Mouse (Mus musculus) lung, postnatal 0 days (tissue): ENCODE measurements around the gene 4921504E06Rik. TPM values are rescaled to one million over a fixed set of nuclear protein-coding genes. Genes with fewer than 3 reads are reported as not detected.

Experiments
- ATAC-seq: fragments of 200-750 bp; cut with Nextera tagmentation; 2 replicates; pipeline ENCODE4 v1.8.0; 2017; ENCODE audit warnings: moderate library complexity
- DNase-seq: peaks from one replicate; pipeline ENCODE4 v3.0.0-alpha.2; 2016; ENCODE audit warnings: low spot score
- H3K27ac ChIP-seq: fragments of 300-500 bp; sonication (generic); 2 replicates; pipeline ENCODE4 v1.5.1; 2014; ENCODE audit warnings: antibody characterized with exemption, mild to moderate bottlenecking, low read length, mixed read lengths
- H3K27me3 ChIP-seq: fragments of 300-500 bp; sonication (generic); replicated peaks from 2 replicates; pipeline ENCODE4 v1.6.1; 2014; ENCODE audit warnings: low read length, mixed read lengths; ENCODE audit not compliant: insufficient read depth
- H3K36me3 ChIP-seq: fragments of 300-500 bp; sonication (generic); 2 replicates; pipeline ENCODE4 v1.6.1; 2014; ENCODE audit warnings: low read length, mixed read lengths; ENCODE audit not compliant: insufficient read depth
- H3K4me1 ChIP-seq: fragments of 300-500 bp; sonication (generic); 2 replicates; pipeline ENCODE4 v1.6.1; 2014; ENCODE audit warnings: antibody characterized with exemption, low read depth, low read length, mixed read lengths; ENCODE audit not compliant: insufficient read depth
- H3K4me2 ChIP-seq: fragments of 300-500 bp; sonication (generic); replicated peaks from 2 replicates; pipeline ENCODE4 v1.6.1; 2014; ENCODE audit warnings: low read depth, mild to moderate bottlenecking, low read length, moderate library complexity, mixed read lengths
- H3K4me3 ChIP-seq: fragments of 300-500 bp; sonication (generic); 2 replicates; pipeline ENCODE4 v1.5.1; 2014; ENCODE audit warnings: low read depth, low read length
- H3K9ac ChIP-seq: fragments of 300-500 bp; sonication (generic); replicated peaks from 2 replicates; pipeline ENCODE4 v1.6.1; 2014; ENCODE audit warnings: low read depth, mild to moderate bottlenecking
- H3K9me3 ChIP-seq: fragments of 300-500 bp; sonication (generic); 2 replicates; pipeline ENCODE4 v1.6.1; 2016; ENCODE audit warnings: low read length, mixed read lengths
- CTCF ChIP-seq: IDR thresholded peaks from 2 replicates; pipeline ENCODE4 v1.5.1; 2016; ENCODE audit warnings: antibody characterized with exemption, mild to moderate bottlenecking
- EP300 ChIP-seq: IDR thresholded peaks from 2 replicates; pipeline ENCODE4 v1.6.1; 2016; ENCODE audit warnings: antibody characterized with exemption, mild to moderate bottlenecking, control low read depth
- whole genome bisulfite sequencing: fragments of 180-500 bp; shearing (Covaris S2); extraction: QIAGEN DNeasy Blood & Tissue Kit; methylation state at CpG from one replicate; pipeline ENCODE4 v1.1.7; 2014; 5-methylcytosine and 5-hydroxymethylcytosine counted together
- polyA plus RNA-seq: library from polyadenylated mRNA; unstranded; fragments of >200 nt; fragmentation: Nextera tagmentation; extraction: Ambion mirVana; gene quantifications from 2 replicates; pipeline ENCODE4 v1.2.1, GENCODE M21; 2015

Gene 4921504E06Rik
- polyA plus RNA-seq, 1 experiment from 2014 or later, result 0.13 TPM

DNA sequence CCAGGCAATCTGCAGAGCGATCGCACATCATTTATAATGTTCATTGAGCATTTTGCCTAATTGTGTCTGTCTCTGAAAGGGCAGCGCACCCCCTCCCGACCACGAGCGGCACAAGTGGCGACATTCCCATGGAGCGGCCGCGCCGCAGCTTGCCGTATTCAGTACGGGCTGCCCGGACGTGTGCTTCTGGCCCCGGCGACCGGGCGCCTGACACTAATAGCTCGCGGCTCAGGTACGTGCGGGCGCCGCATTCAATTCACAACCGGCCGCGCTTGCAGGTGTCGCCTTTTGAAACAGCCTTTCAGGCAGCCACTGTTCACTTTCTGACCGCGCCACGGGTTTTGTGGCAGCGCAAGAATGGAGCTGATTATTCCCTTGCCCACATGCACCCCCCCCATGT is 123.0 kb downstream of the 4921504E06Rik start:
- no peaks in the 10 kb centered on the region for H3K9me3 ChIP-seq
- H3K4me3 ChIP-seq, result no peak overlapping the region
- under 1% methylated on average over 33 of the region's 33 CpGs for WGBS
- H3K9ac ChIP-seq, result no peak overlapping the region
- DNase-seq (no peak), ATAC-seq (no peak)
- no peaks in the 10 kb centered on the region for H3K4me1 ChIP-seq
- peaks cover 41% of the 10 kb centered on the region for H3K27me3 ChIP-seq
- H3K27ac ChIP-seq, result no peak overlapping the region
- H3K4me2 ChIP-seq, result no peak overlapping the region
- TF ChIP-seq CTCF (no peak), EP300 (no peak)
- no peaks in the 10 kb centered on the region for H3K36me3 ChIP-seq

GRCm38 (mm10) chr2:19429691-19430690 is 123.7 kb downstream of the 4921504E06Rik start:
- ATAC-seq (no peak), DNase-seq (no peak)
- H3K9ac ChIP-seq, result no peak overlapping the region
- no peak overlapping the region for H3K27ac ChIP-seq
- 5% methylated on average over 31 of the region's 31 CpGs for whole genome bisulfite sequencing
- H3K4me1 ChIP-seq, result no peaks in the 10 kb centered on the region
- H3K9me3 ChIP-seq, result no peaks in the 10 kb centered on the region
- H3K4me2 ChIP-seq, result no peak overlapping the region
- no peaks in the 10 kb centered on the region for H3K36me3 ChIP-seq
- H3K27me3 ChIP-seq, result peaks cover 39% of the 10 kb centered on the region
- TF ChIP-seq CTCF (no peak), EP300 (no peak)
- H3K4me3 ChIP-seq, result no peak overlapping the region

DNA sequence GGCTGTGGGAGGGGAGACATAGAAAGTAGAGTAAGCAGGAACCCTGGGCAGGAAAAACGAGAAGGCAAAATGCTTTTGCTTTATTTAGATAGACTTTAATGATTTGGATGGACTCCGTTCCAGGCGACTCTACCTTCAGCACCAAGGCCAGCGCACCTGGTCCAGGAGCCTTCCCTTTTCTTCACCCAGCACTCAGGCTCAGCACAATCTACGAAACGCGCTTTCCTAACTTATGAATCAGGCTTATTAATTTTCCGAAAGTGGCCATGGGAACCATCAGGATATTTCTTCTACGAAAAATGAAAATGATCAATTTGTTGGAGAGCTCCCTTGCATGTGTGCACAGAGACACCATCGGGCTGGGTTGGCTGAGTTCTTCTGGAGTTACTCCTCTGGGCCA is 124.7 kb downstream of the 4921504E06Rik start:
- H3K27ac ChIP-seq, result no peak overlapping the region
- H3K4me3 ChIP-seq, result no peak overlapping the region
- TF ChIP-seq CTCF (no peak), EP300 (no peak)
- no peaks in the 10 kb centered on the region for H3K4me1 ChIP-seq
- 4% methylated on average over 10 of the region's 10 CpGs for WGBS
- DNase-seq (peak; percentile 72), ATAC-seq (no peak)
- no peak overlapping the region for H3K4me2 ChIP-seq
- H3K36me3 ChIP-seq, result no peaks in the 10 kb centered on the region
- H3K9me3 ChIP-seq, result no peaks in the 10 kb centered on the region
- peaks cover 37% of the 10 kb centered on the region for H3K27me3 ChIP-seq
- H3K9ac ChIP-seq, result no peak overlapping the region

GRCm38 (mm10) chr2:19423086-19423485 is 130.6 kb downstream of the 4921504E06Rik start:
- Histone ChIP-seq H3K4me1 (no peaks in the 10 kb centered on the region), H3K27me3 (no peaks in the 10 kb centered on the region), H3K9me3 (no peaks in the 10 kb centered on the region), H3K36me3 (no peaks in the 10 kb centered on the region), H3K4me2 (no peak overlapping the region), H3K9ac (no peak overlapping the region), H3K4me3 (no peak overlapping the region), H3K27ac (no peak overlapping the region)
- no peak for DNase-seq
- ATAC-seq, result no peak
- TF ChIP-seq CTCF (no peak), EP300 (no peak)
- WGBS, result 74% methylated on average over 6 of the region's 6 CpGs

DNA sequence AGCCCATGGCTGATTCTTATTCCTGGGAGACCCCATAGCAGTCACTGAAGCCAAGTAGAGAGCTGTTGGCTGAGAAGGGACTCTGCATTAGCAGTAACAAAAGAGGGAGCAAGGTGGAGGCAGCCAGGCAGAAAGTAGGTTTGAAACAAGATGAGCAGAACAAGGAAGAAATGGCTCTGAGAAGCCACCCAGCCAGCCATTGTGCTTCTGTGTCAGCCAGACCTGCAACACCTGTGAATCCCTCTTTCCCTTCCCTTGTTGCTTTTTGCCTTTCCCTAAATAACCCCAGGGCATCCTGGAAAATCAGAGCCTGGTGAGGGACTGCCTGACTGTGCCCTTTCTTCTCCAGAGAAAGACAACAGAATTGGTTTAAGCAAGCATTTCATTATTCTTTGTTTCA is 131.5 kb downstream of the 4921504E06Rik start:
- H3K4me3 ChIP-seq, result no peak overlapping the region
- no peak overlapping the region for H3K4me2 ChIP-seq
- DNase-seq (no peak), ATAC-seq (no peak)
- no peak overlapping the region for H3K9ac ChIP-seq
- no peak for TF ChIP-seq CTCF
- no peak for TF ChIP-seq EP300
- H3K27ac ChIP-seq, result no peak overlapping the region
- no peaks in the 10 kb centered on the region for H3K9me3 ChIP-seq
- no peaks in the 10 kb centered on the region for H3K4me1 ChIP-seq
- H3K27me3 ChIP-seq, result no peaks in the 10 kb centered on the region
- H3K36me3 ChIP-seq, result no peaks in the 10 kb centered on the region

DNA sequence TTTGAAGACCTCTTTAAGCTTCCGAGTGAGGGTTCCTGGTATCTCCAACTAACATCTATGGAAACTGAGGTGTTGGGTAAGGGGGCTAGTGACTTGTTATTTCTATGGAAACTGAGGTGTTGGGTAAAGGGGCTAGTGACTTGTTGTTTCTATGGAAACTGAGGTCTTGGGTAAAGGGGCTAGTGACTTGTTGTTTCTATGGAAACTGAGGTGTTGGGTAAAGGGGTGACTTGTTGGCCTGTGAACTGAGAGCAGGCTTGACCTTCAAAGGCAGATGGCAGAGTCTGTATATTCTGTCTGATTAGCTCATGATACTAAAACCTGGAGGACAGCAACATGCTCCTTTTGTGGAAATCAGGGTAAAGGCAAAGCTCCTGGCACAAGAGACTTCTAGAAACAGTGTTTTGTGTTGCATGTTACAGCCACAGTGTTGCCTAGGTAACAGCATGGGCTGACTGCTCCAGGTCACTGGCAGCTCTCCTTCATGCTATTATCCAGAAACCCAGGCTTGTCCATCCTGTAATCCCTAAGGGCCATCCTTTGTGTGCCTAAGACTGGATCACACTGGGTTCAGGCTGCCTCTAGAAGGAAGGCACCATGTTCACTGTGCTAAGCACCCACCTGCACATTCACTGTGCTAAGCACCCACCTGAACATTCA is 133.9 kb downstream of the 4921504E06Rik start:
- no peak overlapping the region for H3K27ac ChIP-seq
- no peak for ATAC-seq
- TF ChIP-seq EP300 (no peak), CTCF (no peak)

More for the DNA sequence above, 133.9 kb downstream of the 4921504E06Rik start:
- H3K4me3 ChIP-seq, result no peak overlapping the region
- H3K27me3 ChIP-seq, result no peaks in the 10 kb centered on the region
- H3K9ac ChIP-seq, result no peak overlapping the region
- DNase-seq, result no peak
- no peak overlapping the region for H3K4me2 ChIP-seq
- H3K36me3 ChIP-seq, result no peaks in the 10 kb centered on the region
- H3K4me1 ChIP-seq, result no peaks in the 10 kb centered on the region
- H3K9me3 ChIP-seq, result no peaks in the 10 kb centered on the region
- WGBS, result 33% methylated on average over 1 of the region's 1 CpGs
